Mouse (Mus musculus) forebrain, embryonic 16.5 days (tissue): ENCODE data around the gene Olfr1132. TPM values are rescaled to one million over a fixed set of nuclear protein-coding genes. Genes with fewer than 3 reads are reported as not detected.
"Not testable (repeated sequence)": the region's sequence is repeated elsewhere in the genome, so short reads cannot be mapped to it uniquely, and the experiment has no call there.

ENCODE experiments used
- ATAC-seq: fragments of 200-750 bp; cut with Nextera tagmentation; 2 replicates; pipeline ENCODE4 v1.8.0; 2017; ENCODE audit warnings: mild to moderate bottlenecking, moderate library complexity
- H3K27ac ChIP-seq: fragments of 300-500 bp; sonication (generic); 2 replicates; pipeline ENCODE4 v1.5.1; 2014; ENCODE audit warnings: low read length, control low read depth
- H3K27me3 ChIP-seq: fragments of 300-500 bp; sonication (generic); replicated peaks from 2 replicates; pipeline ENCODE4 v1.6.1; 2014; ENCODE audit warnings: low read length; ENCODE audit not compliant: control insufficient read depth, insufficient read depth
- H3K36me3 ChIP-seq: fragments of 300-500 bp; sonication (generic); 2 replicates; pipeline ENCODE4 v1.6.1; 2014; ENCODE audit not compliant: control insufficient read depth, insufficient read depth
- H3K4me1 ChIP-seq: fragments of 300-500 bp; sonication (generic); replicated peaks from 2 replicates; pipeline ENCODE4 v1.6.1; 2014; ENCODE audit warnings: low read length; ENCODE audit not compliant: control insufficient read depth, insufficient read depth
- H3K4me2 ChIP-seq: fragments of 300-500 bp; sonication (generic); 2 replicates; pipeline ENCODE4 v1.6.1; 2014; ENCODE audit warnings: mild to moderate bottlenecking, low read length, control low read depth
- H3K4me3 ChIP-seq: fragments of 300-500 bp; sonication (generic); replicated peaks from 2 replicates; pipeline ENCODE4 v1.5.1; 2014; ENCODE audit warnings: mild to moderate bottlenecking, low read length, control low read depth
- H3K9ac ChIP-seq: fragments of 300-500 bp; sonication (generic); replicated peaks from 2 replicates; pipeline ENCODE4 v1.6.1; 2014; ENCODE audit warnings: low read depth, low read length, control low read depth
- H3K9me3 ChIP-seq: fragments of 300-500 bp; sonication (generic); 2 replicates; pipeline ENCODE4 v1.6.1; 2016; ENCODE audit warnings: low read length; ENCODE audit not compliant: control insufficient read depth
- WGBS: fragments of 180-500 bp; shearing (Covaris S2); extraction: QIAGEN DNeasy Blood & Tissue Kit; methylation state at CpG from one replicate; pipeline ENCODE4 v1.1.7; 2014; 5-methylcytosine and 5-hydroxymethylcytosine counted together
- polyA plus RNA-seq: library from polyadenylated mRNA; unstranded; fragments of >200 nt; fragmentation: Nextera tagmentation; extraction: Ambion mirVana; gene quantifications from 2 replicates; pipeline ENCODE4 v1.2.1, GENCODE M21; 2015

Olfr1132 gene
- polyA plus RNA-seq: not detected in 2 replicates

DNA sequence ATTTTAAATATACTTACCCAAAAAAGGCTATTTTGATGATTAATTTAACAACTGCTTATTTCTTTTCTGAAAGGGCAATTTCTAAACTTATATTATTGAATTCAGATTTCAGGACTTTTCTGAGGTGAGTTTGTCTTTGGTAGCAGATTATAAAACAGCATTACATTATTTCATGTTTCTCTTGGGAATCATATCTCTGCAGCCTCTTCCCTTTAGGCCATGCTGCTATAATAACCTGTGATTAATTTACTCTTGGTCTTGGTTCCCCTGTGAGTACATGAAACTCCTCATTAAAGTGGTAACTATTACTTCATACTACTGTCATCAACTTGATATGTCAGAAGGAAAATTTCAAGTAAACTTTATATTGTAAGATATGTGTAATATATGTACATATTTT lies at the start of gene Olfr1132:
TSS of gene Olfr1132 (minus strand) at position 101 of the 400 bp plus-strand sequence.
- Histone ChIP-seq H3K27ac (no peak within 1 kb of the TSS), H3K36me3 (no peaks in the 10 kb centered on the region), H3K9ac (no peak within 1 kb of the TSS), H3K4me1 (no peaks in the 10 kb centered on the region), H3K27me3 (no peaks in the 10 kb centered on the region), H3K9me3 (no peaks in the 10 kb centered on the region), H3K4me2 (no peak within 1 kb of the TSS), H3K4me3 (no peak within 1 kb of the TSS)
- ATAC-seq: no peak

DNA sequence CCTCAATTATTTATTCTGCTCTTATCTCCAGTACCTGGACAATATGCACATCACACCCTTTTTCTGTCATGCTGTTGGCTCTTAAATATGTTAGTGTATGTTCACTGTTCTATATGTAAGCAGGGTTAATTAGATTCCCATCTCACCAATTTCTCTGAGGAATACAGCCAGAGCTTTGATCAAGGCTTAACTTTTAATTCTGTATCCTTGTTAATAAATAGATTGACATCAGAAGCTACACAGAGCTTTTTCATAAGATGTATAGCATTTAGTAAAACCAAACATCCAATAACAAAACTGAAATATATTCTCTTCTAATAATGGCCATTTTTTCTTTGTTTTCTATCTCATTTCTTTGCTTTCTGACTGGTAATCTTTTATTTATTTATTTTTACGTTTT lies 36.2 kb upstream of the Olfr1132 start, which contains the start of gene Olfr1135:
TSS of gene Olfr1135 (minus strand) at position 101 of the 400 bp plus-strand sequence.
- no peak for ATAC-seq
- 14% methylated on average over 1 of the region's 1 CpGs for WGBS
- no peak within 1 kb of the TSS for H3K4me2 ChIP-seq

DNA sequence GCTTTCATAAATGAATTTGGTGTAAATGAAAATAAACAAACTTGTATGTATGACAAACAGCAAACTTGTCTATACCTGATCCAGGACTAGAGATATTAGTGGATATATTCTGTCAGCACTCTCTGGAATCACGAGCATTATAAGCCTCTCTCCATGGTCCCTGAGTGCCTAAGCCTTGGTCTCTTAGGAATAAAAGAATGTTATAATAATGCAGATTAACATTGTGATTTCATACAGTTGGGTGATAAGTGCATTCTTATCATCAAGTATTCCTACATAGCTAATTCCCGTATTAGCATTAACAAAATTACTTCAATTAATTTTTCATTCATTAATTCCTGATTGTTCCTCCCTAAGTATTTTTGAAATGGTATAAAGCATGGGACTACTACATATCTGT lies 21.0 kb upstream of the Olfr1132 start, which contains the start of gene Olfr1134:
TSS of gene Olfr1134 (minus strand) at position 101 of the 400 bp plus-strand sequence.
- no peak within 1 kb of the TSS for H3K4me2 ChIP-seq
- no peaks in the 10 kb centered on the region for H3K27me3 ChIP-seq
- H3K9me3 ChIP-seq: no peaks in the 10 kb centered on the region
- H3K27ac ChIP-seq: no peak within 1 kb of the TSS
- WGBS: 88% methylated on average over 2 of the region's 2 CpGs
- no peak for ATAC-seq
- no peaks in the 10 kb centered on the region for H3K36me3 ChIP-seq
- no peaks in the 10 kb centered on the region for H3K4me1 ChIP-seq
- H3K9ac ChIP-seq: no peak within 1 kb of the TSS
- H3K4me3 ChIP-seq: no peak within 1 kb of the TSS

More for the DNA sequence above, 36.2 kb upstream of the Olfr1132 start, which contains the start of gene Olfr1135:
- Histone ChIP-seq H3K9me3 (no peaks in the 10 kb centered on the region), H3K9ac (no peak within 1 kb of the TSS), H3K4me3 (no peak within 1 kb of the TSS), H3K27ac (no peak within 1 kb of the TSS), H3K27me3 (no peaks in the 10 kb centered on the region), H3K36me3 (no peaks in the 10 kb centered on the region), H3K4me1 (no peaks in the 10 kb centered on the region)

DNA sequence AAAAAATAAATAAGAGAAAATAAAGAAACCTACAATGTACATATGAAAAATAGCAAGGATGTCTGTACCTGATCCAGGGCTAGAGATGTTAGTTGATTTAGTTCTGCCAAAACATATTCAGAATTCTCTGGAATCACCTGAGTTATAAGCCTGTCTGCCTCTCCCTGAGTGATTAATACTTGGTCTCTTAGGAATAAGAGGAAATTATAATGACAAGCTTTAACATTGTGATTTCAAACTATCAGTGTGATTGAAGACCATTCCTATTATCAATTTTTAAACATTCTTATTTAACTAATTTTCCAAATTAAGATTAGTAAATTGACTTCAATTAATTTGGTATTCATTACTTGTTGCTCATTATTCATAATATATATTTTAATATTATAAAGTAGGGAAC lies 9.9 kb upstream of the Olfr1132 start, which contains the start of gene Olfr1133:
TSS of gene Olfr1133 (minus strand) at position 101 of the 400 bp plus-strand sequence.
- no peaks in the 10 kb centered on the region for H3K4me1 ChIP-seq
- H3K27me3 ChIP-seq: no peaks in the 10 kb centered on the region
- no peak within 1 kb of the TSS for H3K4me3 ChIP-seq
- H3K36me3 ChIP-seq: no peaks in the 10 kb centered on the region
- no peak within 1 kb of the TSS for H3K27ac ChIP-seq
- no peak within 1 kb of the TSS for H3K9ac ChIP-seq
- no peaks in the 10 kb centered on the region for H3K9me3 ChIP-seq
- no peak for ATAC-seq
- no peak within 1 kb of the TSS for H3K4me2 ChIP-seq

DNA sequence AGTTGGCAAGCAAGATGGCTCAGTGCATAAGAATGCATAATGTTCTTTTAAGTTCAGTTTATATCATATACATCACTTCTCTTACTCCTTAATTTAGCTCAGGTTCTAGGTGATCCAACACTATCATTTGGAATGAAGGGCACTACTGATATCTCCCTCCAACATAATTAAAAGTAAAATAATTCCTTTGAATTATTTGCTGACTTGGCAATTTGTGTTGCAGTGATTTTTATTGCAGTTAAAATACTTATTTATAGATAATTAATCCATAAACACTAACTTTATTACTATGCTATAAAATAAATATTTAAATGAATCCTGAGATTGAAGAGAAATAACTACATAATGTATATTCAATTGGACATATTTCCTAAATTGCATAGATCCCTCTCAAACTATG lies 5.1 kb upstream of the Olfr1132 start:
- Histone ChIP-seq H3K27me3 (no peaks in the 10 kb centered on the region), H3K9me3 (no peaks in the 10 kb centered on the region), H3K27ac (no peak overlapping the region), H3K4me1 (no peaks in the 10 kb centered on the region), H3K4me2 (no peak overlapping the region), H3K36me3 (no peaks in the 10 kb centered on the region), H3K4me3 (no peak overlapping the region), H3K9ac (no peak overlapping the region)
- no peak for ATAC-seq

DNA sequence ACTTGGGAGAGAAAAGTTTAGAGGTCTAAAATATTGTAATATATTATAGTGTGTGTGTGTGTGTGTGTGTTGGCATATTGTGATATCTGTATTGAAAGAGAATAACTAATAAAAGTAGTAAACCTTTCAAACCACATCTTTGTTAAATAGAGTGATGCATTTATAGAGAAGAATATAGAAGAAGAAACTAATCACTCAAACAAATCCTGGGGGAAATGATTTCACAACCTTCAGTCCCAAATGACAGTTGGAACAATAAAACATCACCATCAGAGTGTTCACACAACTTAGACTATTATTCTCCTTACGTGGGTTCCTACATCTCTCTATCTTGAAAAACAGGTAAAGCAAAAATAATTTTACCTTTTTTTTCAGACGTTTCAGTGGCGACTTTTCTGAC lies 10.5 kb downstream of the Olfr1132 start, which contains the start of gene Olfr1131:
TSS of gene Olfr1131 (plus strand) at position 301 of the 400 bp plus-strand sequence.
- Histone ChIP-seq H3K27me3 (no peaks in the 10 kb centered on the region), H3K4me3 (no peak within 1 kb of the TSS), H3K9me3 (no peaks in the 10 kb centered on the region), H3K36me3 (no peaks in the 10 kb centered on the region), H3K27ac (no peak within 1 kb of the TSS), H3K4me1 (no peaks in the 10 kb centered on the region), H3K4me2 (no peak within 1 kb of the TSS), H3K9ac (no peak within 1 kb of the TSS)
- 72% methylated on average over 3 of the region's 3 CpGs for WGBS
- ATAC-seq: no peak

DNA sequence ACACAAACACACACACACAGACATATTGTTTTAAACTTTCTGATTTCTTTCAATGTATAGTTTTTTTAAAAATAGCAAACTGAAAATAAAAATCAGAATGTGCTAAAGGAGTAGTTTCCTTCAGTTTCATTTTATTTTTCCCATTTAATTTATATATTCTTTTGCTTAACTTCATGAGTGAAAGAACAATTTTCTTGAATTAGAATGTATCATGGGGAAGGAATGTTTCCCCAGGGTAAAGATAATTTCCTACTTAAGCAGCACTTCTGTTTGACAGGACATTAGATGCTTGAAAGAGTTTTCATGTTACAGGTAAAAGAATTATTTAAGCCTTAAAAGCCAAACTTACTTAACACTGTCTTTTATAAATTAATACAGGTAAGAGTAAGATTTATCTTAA lies 31.4 kb downstream of the Olfr1132 start, which contains the start of gene Olfr1130:
TSS of gene Olfr1130 (plus strand) at position 301 of the 400 bp plus-strand sequence.
- not testable (repeated sequence) for H3K9ac ChIP-seq, H3K9me3 ChIP-seq, H3K27me3 ChIP-seq, H3K4me2 ChIP-seq, ATAC-seq, H3K4me1 ChIP-seq, H3K4me3 ChIP-seq, H3K27ac ChIP-seq, H3K36me3 ChIP-seq

Other genes starting within 250 kb of the Olfr1132 start
- gene Olfr1123, start 220.9 kb downstream of the Olfr1132 start, polyA plus RNA-seq: not detected in 2 replicates
- gene Olfr1124, start 207.3 kb downstream of the Olfr1132 start, polyA plus RNA-seq: 0.09 TPM in 1 of 2 replicates, not detected in the other
- gene Olfr1126, start 183.6 kb downstream of the Olfr1132 start, polyA plus RNA-seq: not detected in 2 replicates
- not detected in 2 replicates for gene Pramel7, start 140.4 kb downstream of the Olfr1132 start, polyA plus RNA-seq
- not detected in 2 replicates for gene Pramel6, start 131.0 kb downstream of the Olfr1132 start, polyA plus RNA-seq
- gene Olfr153, start 105.7 kb downstream of the Olfr1132 start, polyA plus RNA-seq: not detected in 2 replicates
- not detected in 2 replicates for gene Olfr1128, start 92.0 kb downstream of the Olfr1132 start, polyA plus RNA-seq
- gene Olfr1129, start 63.6 kb downstream of the Olfr1132 start, polyA plus RNA-seq: not detected in 2 replicates
- gene Olfr1130, start 31.3 kb downstream of the Olfr1132 start, polyA plus RNA-seq: not detected in 2 replicates
- gene Olfr1131, start 10.4 kb downstream of the Olfr1132 start, polyA plus RNA-seq: not detected in 2 replicates
- not detected in 2 replicates for gene Olfr1133, start 9.8 kb upstream of the Olfr1132 start, polyA plus RNA-seq
- not detected in 2 replicates for gene Olfr1134, start 20.9 kb upstream of the Olfr1132 start, polyA plus RNA-seq
- gene Olfr1135, start 36.1 kb upstream of the Olfr1132 start, polyA plus RNA-seq: not detected in 2 replicates
- not detected in 2 replicates for gene Olfr1136, start 56.4 kb upstream of the Olfr1132 start, polyA plus RNA-seq
- not detected in 2 replicates for gene Olfr1137, start 75.6 kb upstream of the Olfr1132 start, polyA plus RNA-seq
- not detected in 2 replicates for gene Olfr1138, start 102.4 kb upstream of the Olfr1132 start, polyA plus RNA-seq
- gene Olfr1140, start 106.2 kb upstream of the Olfr1132 start, polyA plus RNA-seq: not detected in 2 replicates
- not detected in 2 replicates for gene Olfr1141, start 116.5 kb upstream of the Olfr1132 start, polyA plus RNA-seq
- not detected in 2 replicates for gene Olfr152, start 141.9 kb upstream of the Olfr1132 start, polyA plus RNA-seq
- gene Olfr1143, start 163.1 kb upstream of the Olfr1132 start, polyA plus RNA-seq: not detected in 2 replicates
- gene Olfr1145, start 172.3 kb upstream of the Olfr1132 start, polyA plus RNA-seq: not detected in 2 replicates
- not detected in 2 replicates for gene Olfr1148, start 193.0 kb upstream of the Olfr1132 start, polyA plus RNA-seq
- not detected in 2 replicates for gene Olfr1150-ps1, start 206.5 kb upstream of the Olfr1132 start, polyA plus RNA-seq
- not detected in 2 replicates for gene Olfr1151, start 218.3 kb upstream of the Olfr1132 start, polyA plus RNA-seq
- not detected in 2 replicates for gene Olfr1152, start 229.0 kb upstream of the Olfr1132 start, polyA plus RNA-seq